Mouse (Mus musculus): ENCODE data around the gene 1810024B03Rik.
A peak's percentile ranks its signal among the peaks of the same experiment; 100 is the strongest.
"Not testable (repeated sequence)": the region's sequence is repeated elsewhere in the genome, so short reads cannot be mapped to it uniquely, and the experiment has no call there.

Gene 1810024B03Rik

DNA sequence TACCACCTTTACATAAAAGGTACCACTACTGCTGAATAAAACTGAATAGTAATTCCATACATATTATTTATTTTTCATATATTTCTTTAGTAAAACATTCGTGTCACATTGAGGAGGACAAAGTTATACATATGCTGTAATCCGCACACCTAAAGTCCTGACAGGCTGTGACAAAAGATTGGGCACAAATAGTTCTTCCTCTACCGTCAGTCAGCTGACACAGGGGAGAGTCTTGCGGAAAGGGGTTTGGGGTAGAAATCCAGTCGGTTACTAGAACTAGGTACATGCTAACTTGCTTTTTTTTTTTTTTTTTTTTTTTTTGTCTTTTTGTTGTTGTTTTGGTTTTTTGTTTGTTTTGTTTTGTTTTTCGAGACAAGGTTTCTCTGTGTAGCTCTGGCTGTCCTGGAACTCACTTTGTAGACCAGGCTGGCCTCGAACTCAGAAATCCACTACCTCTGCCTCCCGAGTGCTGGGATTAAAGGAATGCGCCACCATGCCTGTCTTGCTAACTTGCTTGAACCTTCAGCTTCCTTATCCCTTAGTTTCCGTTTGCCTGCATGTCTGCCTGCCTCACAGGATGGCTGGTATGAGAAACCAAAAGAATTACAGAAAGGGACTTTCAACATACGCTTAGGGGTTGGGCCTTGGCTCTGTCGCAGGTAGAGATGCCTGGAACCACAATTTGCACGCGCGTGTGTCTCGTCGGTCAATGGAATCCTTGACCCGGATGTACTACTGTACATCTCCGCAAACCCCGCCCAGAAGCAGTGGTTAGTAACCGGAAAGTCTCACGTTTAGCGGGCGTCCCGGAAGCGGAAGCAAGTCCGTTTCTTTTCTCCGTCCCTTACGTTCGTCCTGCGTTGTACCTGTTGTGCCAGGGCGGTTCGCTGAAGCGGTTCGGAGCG is at the start of gene 1810024B03Rik, which contains the start of gene Snrnp200:
Gene 1810024B03Rik (minus strand): TSS at position 734 of the 905 bp plus-strand sequence.
Gene Snrnp200 (plus strand): TSS at position 840 of the 905 bp plus-strand sequence.
- DNase-seq = peak; percentile 93

- DNase-seq = no peak
These were observed 47.2 kb upstream of the 1810024B03Rik start for GRCm38 (mm10) chr2:127255294-127255693.

DNA sequence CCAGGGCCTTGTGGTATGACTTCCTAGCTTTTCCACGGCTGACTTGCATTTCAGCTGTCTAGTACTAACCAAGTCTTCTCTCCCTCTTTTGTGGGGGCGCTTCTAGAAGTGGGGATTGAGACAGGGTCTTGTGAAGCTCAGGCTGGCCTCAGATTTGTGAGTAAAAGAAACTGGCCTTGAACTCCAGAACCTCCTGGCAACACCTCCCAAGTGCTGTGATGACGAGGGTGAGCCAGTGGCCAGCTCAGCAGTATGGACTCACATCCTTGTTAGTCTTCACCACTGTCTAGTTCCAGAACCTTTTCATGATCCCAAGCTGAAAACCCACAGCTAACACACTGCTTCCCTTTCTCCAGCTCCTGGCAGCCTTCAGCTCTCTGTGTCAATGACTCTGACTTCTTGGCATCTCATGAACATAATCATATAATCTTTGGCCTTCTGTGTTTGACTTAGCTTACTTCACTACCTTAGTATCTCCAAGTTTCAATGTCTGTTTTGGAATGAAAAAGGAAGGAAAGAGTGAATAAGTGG is 46.6 kb upstream of the 1810024B03Rik start:
- DNase-seq = no peak

- DNase-seq = no peak
These were observed 44.7 kb upstream of the 1810024B03Rik start for GRCm38 (mm10) chr2:127252787-127253186.

- no peak for DNase-seq
These were observed 43.9 kb upstream of the 1810024B03Rik start for GRCm38 (mm10) chr2:127251880-127252527.

GRCm38 (mm10) chr2:127251457-127251856 is 43.4 kb upstream of the 1810024B03Rik start:
- no peak for DNase-seq

DNA sequence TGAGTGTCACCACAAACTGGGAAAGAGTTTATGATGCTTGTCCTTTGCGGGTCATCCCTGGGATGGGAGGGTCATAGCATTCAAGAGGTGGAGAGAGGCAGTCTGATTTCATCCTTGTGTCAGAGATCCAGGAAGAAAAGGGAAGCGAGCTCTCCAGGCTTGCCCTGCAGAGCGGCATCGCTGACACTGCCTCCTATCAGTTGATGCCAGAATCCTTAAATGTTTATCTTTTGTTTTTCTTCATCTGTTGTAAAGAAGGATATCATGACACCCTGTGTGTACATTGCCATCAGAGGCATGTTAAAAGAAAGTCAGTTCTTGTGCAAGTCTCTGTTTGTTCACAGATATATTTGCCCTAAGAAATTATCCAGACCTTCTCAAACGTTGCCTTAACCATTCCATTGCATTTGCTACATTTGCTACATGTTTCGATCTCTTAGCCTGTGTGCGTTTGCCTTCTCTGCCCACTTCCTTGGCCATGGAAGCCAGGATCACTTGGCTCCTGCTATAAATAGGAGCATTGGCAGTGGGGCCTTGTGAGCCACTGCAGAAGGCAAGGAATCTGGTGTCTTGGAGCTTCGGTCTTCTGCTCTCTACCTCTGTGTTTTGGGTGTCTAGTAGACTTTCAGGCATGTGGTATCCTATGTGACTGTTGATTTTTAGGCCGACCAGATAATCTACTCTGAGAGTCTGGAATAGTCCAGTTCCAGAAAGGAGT is 42.4 kb upstream of the 1810024B03Rik start:
- no peak for DNase-seq

DNA sequence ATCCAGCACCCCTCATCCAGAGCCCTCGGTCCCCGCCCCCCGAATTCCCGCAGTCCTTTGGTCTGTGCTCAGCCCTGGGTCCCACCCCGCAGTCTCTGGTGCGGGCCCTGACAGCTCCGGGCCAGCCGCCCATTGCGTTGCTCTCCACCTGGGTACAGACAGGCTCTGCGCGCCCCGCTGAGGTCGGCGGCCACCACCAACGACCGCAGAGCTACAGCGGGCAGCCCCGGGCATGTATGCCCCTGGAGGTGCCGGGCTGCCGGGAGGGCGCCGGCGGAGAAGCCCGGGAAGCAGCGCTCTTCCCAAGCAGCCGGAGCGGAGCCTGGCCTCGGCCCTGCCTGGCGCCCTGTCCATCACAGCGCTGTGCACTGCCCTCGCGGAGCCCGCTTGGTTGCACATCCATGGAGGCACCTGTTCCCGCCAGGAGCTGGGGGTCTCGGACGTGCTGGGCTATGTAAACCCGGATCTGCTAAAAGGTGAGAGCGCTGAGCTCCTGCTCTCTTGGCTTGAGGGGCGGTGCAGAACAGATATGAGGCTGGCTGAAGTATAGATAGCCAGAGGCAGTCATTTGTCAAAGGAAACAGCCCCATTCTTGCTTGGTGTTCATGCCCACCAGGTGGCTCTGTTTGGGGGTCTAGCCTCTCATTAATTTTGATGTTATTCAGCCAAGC is 40.4 kb upstream of the 1810024B03Rik start:
- DNase-seq = peak; percentile 25

DNA sequence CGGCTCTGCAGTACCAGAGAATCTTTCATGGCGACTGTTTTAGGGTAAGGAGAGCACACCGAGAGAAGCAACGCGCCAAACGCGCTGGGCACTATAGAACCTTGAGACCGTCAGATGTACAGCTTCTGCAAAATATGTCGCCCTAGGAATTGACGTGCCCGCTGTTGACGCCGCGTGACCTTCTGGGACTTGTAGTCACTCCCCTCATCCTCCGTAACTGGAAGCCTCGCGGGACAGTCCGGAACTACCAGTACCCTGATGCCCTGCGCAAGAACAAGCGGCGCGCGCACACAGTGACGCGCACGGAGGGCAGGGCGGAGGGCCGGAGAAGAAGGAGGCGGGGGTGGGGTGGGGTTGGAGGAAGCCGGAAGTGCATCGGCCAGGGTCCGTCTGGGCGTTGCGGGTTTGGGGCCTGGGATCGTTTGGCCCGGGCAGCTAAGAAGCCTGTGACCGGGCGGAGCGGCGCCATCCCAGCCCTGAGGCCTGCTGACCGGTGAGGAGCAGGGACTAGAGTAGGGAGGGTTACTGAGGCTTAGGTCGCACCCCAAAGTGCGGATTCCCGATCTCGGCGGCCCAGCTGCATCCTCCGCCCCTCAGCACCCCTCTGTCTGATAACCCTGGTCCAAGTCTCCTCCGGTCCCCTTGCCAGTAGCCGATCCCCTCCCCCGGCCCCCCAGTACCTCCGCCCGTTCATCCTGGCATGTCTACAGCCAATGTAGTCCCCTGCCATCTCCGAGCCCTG is 39.7 kb upstream of the 1810024B03Rik start, which contains the start of the genes Ciao1 and Tmem127:
Gene Ciao1 (minus strand): TSS at position 225 of the 742 bp plus-strand sequence.
Gene Tmem127 (plus strand): TSS at position 317 of the 742 bp plus-strand sequence.
- peak; percentile 98 for DNase-seq

DNA sequence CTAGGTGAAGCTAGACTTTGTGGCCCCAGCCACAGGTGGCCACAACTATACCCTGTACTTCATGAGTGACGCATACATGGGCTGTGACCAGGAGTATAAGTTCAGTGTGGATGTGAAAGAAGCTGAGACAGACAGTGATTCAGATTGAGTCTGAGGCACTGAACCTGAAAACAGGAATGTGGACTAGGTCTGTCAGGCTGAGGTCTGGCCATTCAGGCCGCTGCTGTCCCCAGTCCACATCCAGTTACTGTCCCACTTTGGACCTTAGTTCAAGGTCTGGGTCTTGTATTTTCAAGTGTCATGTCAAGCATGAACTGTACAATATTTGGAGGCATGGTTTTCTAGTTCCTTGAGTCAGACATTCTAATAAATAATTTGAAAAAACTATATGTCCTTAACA is 32.0 kb upstream of the 1810024B03Rik start:
- no peak for DNase-seq

- DNase-seq = no peak
These were observed 30.0 kb upstream of the 1810024B03Rik start for GRCm38 (mm10) chr2:127237897-127238610.

GRCm38 (mm10) chr2:127225261-127225660 is 17.2 kb upstream of the 1810024B03Rik start:
- DNase-seq = no peak

- DNase-seq = no peak
These were observed 9.7 kb upstream of the 1810024B03Rik start for GRCm38 (mm10) chr2:127217746-127218145.

GRCm38 (mm10) chr2:127210701-127211100 is 2.6 kb upstream of the 1810024B03Rik start:
- no peak for DNase-seq

DNA sequence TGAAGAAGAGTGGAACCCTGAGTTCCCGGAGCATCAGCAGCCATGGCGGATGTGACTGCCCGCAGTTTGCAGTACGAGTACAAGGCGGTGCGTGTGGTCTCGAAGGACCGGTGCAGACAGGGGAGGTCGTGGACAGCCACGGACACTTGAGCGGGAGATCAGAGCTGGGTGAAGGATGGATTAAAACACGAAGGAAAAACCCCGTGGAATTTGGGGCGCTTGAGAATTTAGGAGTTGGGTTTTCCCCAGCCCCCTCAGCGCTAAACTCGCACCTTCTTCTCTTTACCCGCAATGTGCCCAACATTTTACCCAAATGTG is 331 bp upstream of the 1810024B03Rik start:
- no peak for DNase-seq

DNA sequence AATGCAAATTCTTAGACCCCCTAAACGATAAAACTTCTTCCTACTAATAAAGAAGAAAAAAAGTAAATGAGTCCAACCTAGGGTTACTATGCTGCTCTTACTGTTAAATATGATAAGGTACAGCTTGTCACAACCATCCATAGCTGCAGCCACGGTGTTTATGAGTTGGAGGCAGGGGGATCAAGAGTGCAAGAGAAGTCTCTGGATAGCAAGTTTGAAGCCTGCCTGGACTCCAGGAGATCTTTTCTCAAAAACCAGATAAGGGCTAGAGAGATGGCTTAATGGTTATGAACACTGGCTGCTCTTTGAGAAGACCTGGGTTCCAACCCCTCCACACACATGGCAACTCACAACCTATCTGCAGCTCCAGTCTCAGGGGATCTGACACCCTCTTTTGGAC is 1.2 kb downstream of the 1810024B03Rik start:
- no peak for DNase-seq

DNA sequence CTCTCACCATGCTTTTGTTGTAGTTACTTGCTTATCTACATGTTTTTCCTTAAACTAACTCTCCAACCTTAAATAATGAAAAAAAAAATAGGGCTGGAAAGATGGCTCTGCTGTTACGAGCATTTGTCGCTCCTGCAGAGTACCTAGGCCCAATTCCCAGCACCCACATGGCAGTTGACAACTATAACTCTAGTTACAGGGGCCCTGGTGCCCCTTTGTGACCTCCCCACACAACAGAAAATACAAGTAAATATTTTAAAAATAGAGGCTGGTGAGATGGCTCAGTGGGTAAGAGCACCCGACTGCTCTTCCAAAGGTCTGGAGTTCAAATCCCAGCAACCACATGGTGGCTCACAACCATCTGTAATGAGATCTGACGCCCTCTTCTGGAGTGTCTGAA is 2.1 kb downstream of the 1810024B03Rik start:
- DNase-seq = not testable (repeated sequence)

DNA sequence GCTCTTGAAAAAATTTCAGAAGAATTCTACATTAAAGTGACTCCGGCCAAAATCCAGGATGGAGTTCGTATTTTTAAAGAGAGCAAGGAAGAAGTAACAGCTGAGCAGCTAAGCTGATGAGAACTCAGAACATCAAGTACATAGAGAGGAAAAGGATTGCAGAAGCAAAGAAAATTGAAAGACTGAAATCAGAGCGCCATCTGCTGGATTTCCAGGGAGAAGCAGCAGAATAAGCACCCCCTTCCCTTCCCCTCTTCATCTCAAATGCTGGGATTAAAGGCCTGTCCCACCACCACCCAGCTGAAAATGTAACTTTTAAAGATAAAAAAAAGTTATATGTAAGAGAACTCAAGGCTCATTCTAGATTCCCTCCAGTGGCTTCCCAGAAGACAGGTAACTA is 3.1 kb downstream of the 1810024B03Rik start:
- peak; percentile 72 for DNase-seq

DNA sequence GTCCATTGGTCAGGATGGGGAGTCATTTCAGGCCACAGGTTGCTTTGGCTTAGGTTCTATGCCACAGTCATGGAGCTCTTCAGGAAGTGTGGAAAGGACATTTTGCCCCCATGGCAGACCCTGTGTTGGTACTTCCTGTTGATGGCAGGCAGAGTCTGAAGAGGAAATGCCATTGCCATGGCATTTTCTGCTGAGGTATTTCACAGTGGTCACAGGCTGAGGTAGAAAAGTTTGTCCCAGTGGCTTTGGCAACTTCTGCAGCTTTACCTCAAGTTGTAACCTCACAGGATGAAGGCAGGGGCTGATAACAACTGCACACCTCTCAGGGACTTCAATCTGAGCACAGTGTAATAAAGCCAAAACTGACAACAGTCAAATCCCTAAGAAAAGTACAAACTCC is 18.5 kb downstream of the 1810024B03Rik start:
- DNase-seq = no peak

GRCm38 (mm10) chr2:127182598-127183381 is 25.3 kb downstream of the 1810024B03Rik start:
- peak; percentile 72 for DNase-seq
